Mouse (Mus musculus) MN1 (cell line): Measurements from ENCODE around the gene Git1.

Source experiments
- DNase-seq: peaks from one replicate; pipeline ENCODE4 v3.0.0-alpha.2; 2016; ENCODE audit warnings: low spot score

Gene Git1

GRCm38 (mm10) chr11:77493512-77494343 is at the start of gene Git1:
TSS of gene Git1 (plus strand) at chr11:77493562.
- DNase-seq: peak; percentile 48

GRCm38 (mm10) chr11:77444939-77445338 is 48.4 kb upstream of the Git1 start:
- DNase-seq: peak; percentile 81

GRCm38 (mm10) chr11:77446628-77447041 is 46.7 kb upstream of the Git1 start:
- DNase-seq: peak; percentile 80

GRCm38 (mm10) chr11:77449224-77449623 is 44.1 kb upstream of the Git1 start:
- no peak for DNase-seq

GRCm38 (mm10) chr11:77451670-77452069 is 41.7 kb upstream of the Git1 start:
- no peak for DNase-seq

- no peak for DNase-seq
Measured at GRCm38 (mm10) chr11:77453388-77453787, 40.0 kb upstream of the Git1 start.

GRCm38 (mm10) chr11:77455770-77456510 is 37.4 kb upstream of the Git1 start:
- DNase-seq: no peak

GRCm38 (mm10) chr11:77456866-77457265 is 36.5 kb upstream of the Git1 start:
- DNase-seq: no peak

- no peak for DNase-seq
Measured at GRCm38 (mm10) chr11:77461856-77462255, 31.5 kb upstream of the Git1 start.

GRCm38 (mm10) chr11:77462283-77463100 is 30.9 kb upstream of the Git1 start, which contains the start of gene Coro6:
TSS of gene Coro6 (plus strand) at chr11:77462411.
- DNase-seq: peak; percentile 75

- no peak for DNase-seq
Measured at GRCm38 (mm10) chr11:77463101-77463445, 30.3 kb upstream of the Git1 start.

GRCm38 (mm10) chr11:77463786-77464185 is 29.6 kb upstream of the Git1 start:
- no peak for DNase-seq

- DNase-seq: peak; percentile 70
Measured at GRCm38 (mm10) chr11:77464684-77465083, 28.7 kb upstream of the Git1 start.

- DNase-seq: no peak
Measured at GRCm38 (mm10) chr11:77465111-77465510, 28.3 kb upstream of the Git1 start.

GRCm38 (mm10) chr11:77466544-77466943 is 26.8 kb upstream of the Git1 start:
- DNase-seq: no peak

- peak; percentile 42 for DNase-seq
Measured at GRCm38 (mm10) chr11:77467157-77467556, 26.2 kb upstream of the Git1 start.

- DNase-seq: peak; percentile 52
Measured at GRCm38 (mm10) chr11:77467784-77468183, 25.6 kb upstream of the Git1 start.

- no peak for DNase-seq
Measured at GRCm38 (mm10) chr11:77468397-77468796, 25.0 kb upstream of the Git1 start.

- DNase-seq: no peak
Measured at GRCm38 (mm10) chr11:77471407-77471806, 22.0 kb upstream of the Git1 start.

GRCm38 (mm10) chr11:77472775-77473174 is 20.6 kb upstream of the Git1 start:
- DNase-seq: no peak

- DNase-seq: no peak
Measured at GRCm38 (mm10) chr11:77476216-77476615, 17.1 kb upstream of the Git1 start.

- DNase-seq: no peak
Measured at GRCm38 (mm10) chr11:77476895-77477294, 16.5 kb upstream of the Git1 start.
